Mouse (Mus musculus) lung, embryonic 15.5 days (tissue): Measurements from ENCODE around the gene Fcgrt. TPM values are rescaled to one million over a fixed set of nuclear protein-coding genes. Genes with fewer than 3 reads are reported as not detected.

Experiments used
- ATAC-seq: fragments of 200-750 bp; cut with Nextera tagmentation; 2 replicates; pipeline ENCODE4 v1.8.0; 2017; ENCODE audit warnings: moderate number of reproducible peaks, borderline replicate concordance; ENCODE audit not compliant: low FRiP score, low TSS enrichment; ENCODE audit errors: extremely low read depth
- H3K27ac ChIP-seq: fragments of 300-500 bp; sonication (generic); 2 replicates; pipeline ENCODE4 v1.5.1; 2015; ENCODE audit warnings: moderate library complexity, mild to moderate bottlenecking, inconsistent platforms
- H3K27me3 ChIP-seq: fragments of 300-500 bp; sonication (generic); 2 replicates; pipeline ENCODE4 v1.6.1; 2015; ENCODE audit warnings: inconsistent platforms
- H3K36me3 ChIP-seq: fragments of 300-500 bp; sonication (generic); 2 replicates; pipeline ENCODE4 v1.6.1; 2015; ENCODE audit warnings: inconsistent platforms
- H3K4me1 ChIP-seq: fragments of 300-500 bp; sonication (generic); 2 replicates; pipeline ENCODE4 v1.6.1; 2015; ENCODE audit warnings: inconsistent platforms
- H3K4me2 ChIP-seq: fragments of 300-500 bp; sonication (generic); 2 replicates; pipeline ENCODE4 v1.6.1; 2015; ENCODE audit warnings: inconsistent platforms, mild to moderate bottlenecking, moderate library complexity
- H3K4me3 ChIP-seq: fragments of 300-500 bp; sonication (generic); 2 replicates; pipeline ENCODE4 v1.5.1; 2015; ENCODE audit warnings: mild to moderate bottlenecking, inconsistent platforms
- H3K9ac ChIP-seq: fragments of 300-500 bp; sonication (generic); 2 replicates; pipeline ENCODE4 v1.6.1; 2015; ENCODE audit warnings: inconsistent platforms
- H3K9me3 ChIP-seq: fragments of 300-500 bp; sonication (generic); 2 replicates; pipeline ENCODE4 v1.6.1; 2016; ENCODE audit warnings: inconsistent platforms
- WGBS: fragments of 180-500 bp; shearing (Covaris S2); methylation state at CpG from one replicate; pipeline ENCODE4 v1.1.7; 2015; 5-methylcytosine and 5-hydroxymethylcytosine counted together
- polyA plus RNA-seq: library from polyadenylated mRNA; unstranded; fragments of >200 nt; fragmentation: Nextera tagmentation; extraction: Ambion mirVana; gene quantifications from 2 replicates; pipeline ENCODE4 v1.2.1, GENCODE M21; 2015

The Fcgrt gene
- polyA plus RNA-seq, 1 experiment from 2014 or later = 83.1 TPM

DNA sequence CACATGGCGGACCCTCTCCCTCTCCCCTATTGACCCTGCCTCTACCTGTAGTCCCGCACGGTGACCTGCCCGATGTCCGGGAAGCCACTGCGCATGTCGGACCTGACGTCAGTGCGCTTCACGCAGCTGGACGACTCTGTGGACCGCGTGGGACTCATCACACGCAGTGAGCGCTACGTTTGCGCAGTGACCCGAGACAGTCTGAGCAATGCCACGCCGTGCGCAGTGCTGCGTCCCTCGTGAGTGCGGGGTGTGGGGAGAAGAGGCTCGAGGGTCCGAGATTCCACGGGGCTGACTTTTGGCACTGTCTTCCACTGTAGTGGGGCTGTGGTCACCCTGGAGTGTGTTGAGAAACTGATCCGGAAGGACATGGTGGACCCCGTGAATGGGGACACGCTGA lies 27.1 kb downstream of the Fcgrt start:
- Histone ChIP-seq H3K9ac (no peak overlapping the region), H3K36me3 (peaks cover 27% of the 10 kb centered on the region), H3K4me3 (no peak overlapping the region), H3K27me3 (no peaks in the 10 kb centered on the region), H3K9me3 (no peaks in the 10 kb centered on the region), H3K4me1 (no peaks in the 10 kb centered on the region), H3K27ac (no peak overlapping the region), H3K4me2 (no peak overlapping the region)
- WGBS = 84% methylated on average over 30 of the region's 30 CpGs
- no peak for ATAC-seq

DNA sequence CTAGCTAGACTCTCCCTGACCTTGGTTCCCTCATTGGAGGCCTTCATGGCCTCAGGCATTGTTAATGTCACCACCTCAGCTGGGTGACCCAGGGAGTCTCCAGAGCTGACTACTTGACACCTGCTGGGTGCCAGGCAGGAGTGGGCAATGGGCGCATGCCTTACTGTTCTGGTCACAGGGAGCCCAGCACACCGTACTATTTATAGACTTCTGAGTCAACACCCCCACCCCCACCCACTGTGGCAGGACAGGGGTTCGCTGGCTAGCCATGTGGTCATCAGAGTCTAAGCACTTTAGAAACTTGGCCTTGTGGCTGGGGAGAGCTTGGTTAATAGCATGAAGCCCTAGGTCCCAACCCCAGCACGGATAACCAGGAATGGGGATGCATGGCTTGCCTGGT lies 28.2 kb downstream of the Fcgrt start:
- H3K27ac ChIP-seq = no peak overlapping the region
- H3K4me2 ChIP-seq = no peak overlapping the region
- no peaks in the 10 kb centered on the region for H3K9me3 ChIP-seq
- H3K4me1 ChIP-seq = no peaks in the 10 kb centered on the region
- no peak overlapping the region for H3K4me3 ChIP-seq
- H3K27me3 ChIP-seq = no peaks in the 10 kb centered on the region
- no peak for ATAC-seq
- 76% methylated on average over 4 of the region's 4 CpGs for WGBS
- H3K36me3 ChIP-seq = peaks cover 27% of the 10 kb centered on the region
- no peak overlapping the region for H3K9ac ChIP-seq

- Histone ChIP-seq H3K27ac (no peak overlapping the region), H3K9ac (no peak overlapping the region), H3K4me1 (no peaks in the 10 kb centered on the region), H3K36me3 (peaks cover 27% of the 10 kb centered on the region), H3K9me3 (no peaks in the 10 kb centered on the region), H3K4me2 (no peak overlapping the region), H3K27me3 (no peaks in the 10 kb centered on the region), H3K4me3 (no peak overlapping the region)
- 87% methylated on average over 12 of the region's 12 CpGs for WGBS
- ATAC-seq = no peak
Measured at GRCm38 (mm10) chr7:45073949-45074348, 29.7 kb downstream of the Fcgrt start.

GRCm38 (mm10) chr7:45073171-45073707 lies 30.4 kb downstream of the Fcgrt start:
- Histone ChIP-seq H3K36me3 (peaks cover 27% of the 10 kb centered on the region), H3K4me1 (no peaks in the 10 kb centered on the region), H3K9ac (no peak overlapping the region), H3K27ac (no peak overlapping the region), H3K4me3 (no peak overlapping the region), H3K9me3 (no peaks in the 10 kb centered on the region), H3K27me3 (no peaks in the 10 kb centered on the region), H3K4me2 (no peak overlapping the region)
- 69% methylated on average over 7 of the region's 7 CpGs for WGBS
- ATAC-seq = no peak

- WGBS = 69% methylated on average over 2 of the region's 2 CpGs
- H3K4me2 ChIP-seq = no peak overlapping the region
- ATAC-seq = no peak
- no peaks in the 10 kb centered on the region for H3K4me1 ChIP-seq
- no peak overlapping the region for H3K4me3 ChIP-seq
- H3K27ac ChIP-seq = no peak overlapping the region
- no peaks in the 10 kb centered on the region for H3K27me3 ChIP-seq
- H3K9ac ChIP-seq = no peak overlapping the region
- no peaks in the 10 kb centered on the region for H3K9me3 ChIP-seq
- H3K36me3 ChIP-seq = peaks cover 20% of the 10 kb centered on the region
Measured at GRCm38 (mm10) chr7:45072230-45072629, 31.4 kb downstream of the Fcgrt start.

DNA sequence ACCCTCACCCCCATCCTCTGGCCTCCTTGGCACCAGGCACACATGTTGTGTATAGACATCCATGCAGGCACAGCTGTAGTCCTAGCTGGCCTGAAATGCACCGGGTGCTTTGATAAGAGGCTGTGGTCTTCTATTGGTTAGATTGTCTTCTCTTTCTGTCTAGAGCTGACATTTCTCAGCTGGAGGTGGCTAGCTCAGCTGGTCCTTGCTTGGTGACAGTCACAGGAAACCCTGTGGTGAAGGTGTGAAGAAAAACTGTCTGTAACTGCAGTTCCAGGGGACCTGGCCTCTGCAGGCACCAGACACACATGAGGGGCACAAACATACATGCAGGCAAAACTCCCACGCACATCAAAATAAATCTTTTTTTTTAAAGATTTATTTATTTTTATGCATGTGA lies 34.0 kb downstream of the Fcgrt start:
- no peak overlapping the region for H3K4me3 ChIP-seq
- H3K36me3 ChIP-seq = no peaks in the 10 kb centered on the region
- H3K4me2 ChIP-seq = no peak overlapping the region
- WGBS = 75% methylated on average over 2 of the region's 2 CpGs
- no peak for ATAC-seq
- no peak overlapping the region for H3K27ac ChIP-seq
- H3K9me3 ChIP-seq = no peaks in the 10 kb centered on the region
- H3K27me3 ChIP-seq = no peaks in the 10 kb centered on the region
- H3K9ac ChIP-seq = no peak overlapping the region
- no peaks in the 10 kb centered on the region for H3K4me1 ChIP-seq

DNA sequence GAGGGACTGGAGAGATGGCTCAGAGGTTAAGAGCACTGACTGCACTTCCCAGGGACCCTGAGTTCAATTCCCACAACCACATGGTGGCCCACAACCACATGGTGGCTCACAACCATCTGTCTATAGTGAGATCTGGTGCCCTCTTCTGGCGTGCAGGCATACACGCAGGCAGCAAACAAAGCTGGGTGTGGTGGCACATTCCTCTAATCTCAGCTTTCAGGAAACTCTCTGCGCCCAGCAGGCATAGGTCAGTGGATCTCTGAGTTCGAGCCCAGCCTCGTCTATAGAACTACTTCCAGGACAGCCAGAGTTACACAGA lies 35.7 kb downstream of the Fcgrt start:
- Histone ChIP-seq H3K9ac (no peak overlapping the region), H3K4me2 (no peak overlapping the region), H3K9me3 (no peaks in the 10 kb centered on the region), H3K4me1 (peaks cover 7% of the 10 kb centered on the region), H3K27me3 (no peaks in the 10 kb centered on the region), H3K4me3 (no peak overlapping the region), H3K27ac (no peak overlapping the region), H3K36me3 (no peaks in the 10 kb centered on the region)
- WGBS = 22% methylated on average over 5 of the region's 5 CpGs
- ATAC-seq = no peak

- 73% methylated on average over 4 of the region's 4 CpGs for WGBS
- no peaks in the 10 kb centered on the region for H3K36me3 ChIP-seq
- peaks cover 7% of the 10 kb centered on the region for H3K4me1 ChIP-seq
- no peak overlapping the region for H3K4me2 ChIP-seq
- ATAC-seq = no peak
- no peaks in the 10 kb centered on the region for H3K27me3 ChIP-seq
- no peaks in the 10 kb centered on the region for H3K9me3 ChIP-seq
- no peak overlapping the region for H3K27ac ChIP-seq
- H3K9ac ChIP-seq = no peak overlapping the region
- no peak overlapping the region for H3K4me3 ChIP-seq
Measured at GRCm38 (mm10) chr7:45067190-45067999, 36.3 kb downstream of the Fcgrt start.

DNA sequence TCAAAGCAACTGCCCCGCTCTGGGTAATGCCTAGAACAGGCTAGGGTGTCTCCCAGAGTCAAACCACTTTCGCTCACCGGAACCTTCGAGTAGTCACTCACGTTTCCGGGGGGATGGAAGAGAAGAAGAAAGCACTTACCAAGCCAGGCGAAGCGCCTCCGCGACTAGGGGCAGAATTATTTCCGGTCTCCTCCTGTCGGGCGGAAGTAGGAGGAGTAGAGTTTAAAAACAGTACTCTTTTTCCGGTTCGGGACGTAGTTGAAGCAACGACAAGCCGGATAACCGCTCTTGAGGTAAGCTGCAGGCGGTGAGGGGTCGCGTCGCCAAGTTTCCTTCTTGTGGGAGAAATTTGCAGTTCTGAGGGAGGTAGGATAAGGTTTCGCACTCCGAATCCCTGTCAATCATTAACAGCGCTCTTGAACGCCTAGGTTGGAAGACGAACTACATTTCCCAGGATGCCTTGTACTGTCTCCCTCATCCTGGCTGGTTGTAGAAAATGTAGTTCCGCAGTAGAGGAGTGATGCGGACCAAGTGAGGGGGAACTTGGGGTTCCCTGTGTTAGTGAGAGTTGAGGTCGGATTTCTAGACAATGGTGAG lies 41.3 kb downstream of the Fcgrt start, which contains the start of the genes Nosip and Prrg2:
Nosip (plus strand) TSS at position 191 of the 597 bp plus-strand sequence.
Prrg2 (minus strand) TSS at position 439 of the 597 bp plus-strand sequence.
- H3K9ac ChIP-seq = peak within 1 kb of the TSS; percentile 69
- H3K36me3 ChIP-seq = no peaks in the 10 kb centered on the region
- ATAC-seq = peak; percentile 87
- H3K4me1 ChIP-seq = peaks cover 19% of the 10 kb centered on the region
- no peaks in the 10 kb centered on the region for H3K9me3 ChIP-seq
- no peaks in the 10 kb centered on the region for H3K27me3 ChIP-seq
- peak within 1 kb of the TSS; percentile 98 for H3K27ac ChIP-seq
- WGBS = under 1% methylated on average over 31 of the region's 31 CpGs
- H3K4me3 ChIP-seq = peak within 1 kb of the TSS; percentile 81
- peak within 1 kb of the TSS; percentile 66 for H3K4me2 ChIP-seq

DNA sequence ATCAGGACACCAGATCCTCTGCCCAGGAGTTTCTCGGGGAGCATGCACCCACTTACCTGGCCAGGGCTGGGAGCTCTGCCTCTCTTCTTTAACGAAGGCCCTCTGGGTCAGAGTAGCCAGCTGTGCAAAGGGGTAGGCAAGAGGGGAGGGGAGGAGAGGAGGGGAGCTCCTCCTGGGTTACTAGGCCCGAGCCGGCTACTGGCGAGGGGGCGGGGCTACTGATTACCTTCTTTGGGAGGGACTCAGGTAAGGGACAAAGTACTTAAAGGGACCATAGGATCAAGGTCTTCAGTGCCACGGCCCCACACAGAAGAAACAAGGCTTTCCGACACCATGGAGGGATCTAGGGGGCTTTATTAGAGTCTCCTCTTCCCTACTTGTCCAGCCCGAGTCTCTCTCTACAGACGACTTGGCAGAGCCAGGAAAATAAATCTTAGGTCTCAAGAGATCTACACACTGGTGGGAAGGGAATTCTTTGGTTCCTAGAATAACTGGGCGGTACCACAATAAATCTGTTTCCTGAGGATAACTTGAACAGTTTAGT lies 42.0 kb downstream of the Fcgrt start:
- peak overlapping the region; percentile 59 for H3K4me2 ChIP-seq
- peak overlapping the region; percentile 81 for H3K4me3 ChIP-seq
- peaks cover 19% of the 10 kb centered on the region for H3K4me1 ChIP-seq
- 0 out of 2 replicates have a peak, but pooled peaks have one; percentile 6 for ATAC-seq
- peak overlapping the region; percentile 57 for H3K9ac ChIP-seq
- H3K27me3 ChIP-seq = no peaks in the 10 kb centered on the region
- no peaks in the 10 kb centered on the region for H3K9me3 ChIP-seq
- WGBS = 15% methylated on average over 11 of the region's 11 CpGs
- peak overlapping the region; percentile 98 for H3K27ac ChIP-seq
- H3K36me3 ChIP-seq = no peaks in the 10 kb centered on the region

DNA sequence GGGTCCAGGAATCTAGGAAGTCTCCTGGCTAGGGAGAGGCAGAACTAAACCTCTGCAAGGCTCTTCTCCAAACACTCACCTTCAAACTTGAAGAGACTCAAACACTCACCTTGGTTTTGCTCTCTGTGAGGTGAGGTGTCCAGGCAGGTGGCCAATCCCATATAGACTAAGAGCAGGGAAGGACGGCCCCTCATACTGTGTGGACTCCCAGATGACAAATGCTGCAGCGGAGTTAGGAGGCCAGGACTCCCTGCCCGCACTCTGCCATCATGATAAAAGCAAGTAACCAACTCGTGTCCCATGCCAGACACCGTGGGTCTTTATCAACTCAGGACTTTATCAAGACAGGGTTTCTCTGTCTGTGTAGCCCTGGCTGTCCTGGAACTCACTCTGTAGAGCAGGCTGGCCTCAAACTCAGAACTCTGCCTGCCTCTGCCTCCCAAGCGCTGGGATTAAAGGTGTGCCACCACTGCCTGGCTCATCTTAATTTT lies 43.0 kb downstream of the Fcgrt start:
- no peaks in the 10 kb centered on the region for H3K9me3 ChIP-seq
- H3K4me2 ChIP-seq = 0 out of 2 replicates have a peak overlapping the region, but pooled peaks have one; percentile 59
- no peak for ATAC-seq
- peak overlapping the region; percentile 81 for H3K4me3 ChIP-seq
- H3K9ac ChIP-seq = no peak overlapping the region
- 85% methylated on average over 6 of the region's 6 CpGs for WGBS
- peaks cover 19% of the 10 kb centered on the region for H3K4me1 ChIP-seq
- no peaks in the 10 kb centered on the region for H3K27me3 ChIP-seq
- H3K36me3 ChIP-seq = no peaks in the 10 kb centered on the region
- H3K27ac ChIP-seq = no peak overlapping the region
